Mouse (Mus musculus) MEL (cell line): ENCODE measurements around the gene Gm49661. TPM values are rescaled to one million over a fixed set of nuclear protein-coding genes. Genes with fewer than 3 reads are reported as not detected.
A peak's percentile ranks its signal among the peaks of the same experiment; 100 is the strongest.

Source experiments
- DNase-seq: peaks from one replicate; pipeline ENCODE4 v3.0.0; 2011; ENCODE audit warnings: low read depth, low spot score
- H3K27ac ChIP-seq: 2 replicates; pipeline ENCODE4 v1.5.1; 2012; ENCODE audit warnings: low read depth, mild to moderate bottlenecking, control low read depth, low read length, moderate library complexity; ENCODE audit not compliant: control insufficient read depth
- H3K27me3 ChIP-seq, 2 experiments: fragments of 150-350 bp in 1 of 2; sonication (generic) in 1 of 2; 2 replicates each; pipeline ENCODE4 v1.6.1; 2012; ENCODE audit warnings: low read length in 2 of 2, mild to moderate bottlenecking in 2 of 2, improper control_type of control experiment in 1 of 2, moderate library complexity in 1 of 2; ENCODE audit not compliant: insufficient read depth in 2 of 2, control insufficient read depth in 1 of 2
- H3K36me3 ChIP-seq, 2 experiments: 2 replicates each; pipeline ENCODE4 v1.6.1; 2012 to 2014; ENCODE audit warnings: low read length in 2 of 2, improper control_type of control experiment in 1 of 2, inconsistent platforms in 1 of 2, mild to moderate bottlenecking in 1 of 2; ENCODE audit not compliant: insufficient read depth in 2 of 2, control insufficient read depth in 1 of 2
- H3K4me1 ChIP-seq, 2 experiments: fragments of 150-350 bp in 1 of 2; sonication (generic) in 1 of 2; 2 replicates each; pipeline ENCODE4 v1.6.1; 2012; ENCODE audit warnings: low read length in 2 of 2, improper control_type of control experiment in 1 of 2, mild to moderate bottlenecking in 1 of 2; ENCODE audit not compliant: insufficient read depth in 2 of 2, control insufficient read depth in 1 of 2
- H3K4me3 ChIP-seq, 2 experiments: fragments of 150-350 bp in 1 of 2; sonication (generic) in 1 of 2; 2 replicates each; pipeline ENCODE4 v1.5.1; 2012; ENCODE audit warnings: low read depth in 2 of 2, low read length in 2 of 2, mild to moderate bottlenecking in 2 of 2, moderate library complexity in 2 of 2, control low read depth in 1 of 2, improper control_type of control experiment in 1 of 2; ENCODE audit not compliant: control insufficient read depth in 1 of 2, insufficient read depth in 1 of 2
- H3K79me2 ChIP-seq: 2 replicates; pipeline ENCODE4 v1.6.1; 2012; ENCODE audit warnings: mild to moderate bottlenecking, low read length, moderate library complexity; ENCODE audit not compliant: control insufficient read depth, poor library complexity, insufficient read depth
- H3K9ac ChIP-seq: 2 replicates; pipeline ENCODE4 v1.6.1; 2012; ENCODE audit warnings: low read depth, mild to moderate bottlenecking, control low read depth, low read length, moderate library complexity; ENCODE audit not compliant: control insufficient read depth, poor library complexity, severe bottlenecking
- H3K9me3 ChIP-seq: fragments of 150-350 bp; sonication (generic); replicated peaks from 2 replicates; pipeline ENCODE4 v1.6.1; 2012; ENCODE audit warnings: mild to moderate bottlenecking, low read length, improper control_type of control experiment, moderate library complexity; ENCODE audit not compliant: insufficient read depth
- BHLHE40 ChIP-seq: IDR thresholded peaks from 2 replicates; pipeline ENCODE4 v1.6.1; 2012; ENCODE audit warnings: low read depth, mild to moderate bottlenecking, inconsistent platforms, low read length, improper control_type of control experiment, borderline replicate concordance
- CHD2 ChIP-seq: IDR thresholded peaks from 2 replicates; pipeline ENCODE4 v1.6.1; 2011; ENCODE audit warnings: low read length, improper control_type of control experiment
- CTCF ChIP-seq, 3 experiments: IDR thresholded peaks in 2 of 3; conservative IDR thresholded peaks in 1 of 3; 2 replicates each; pipeline ENCODE4 v1.5.1; 2011 to 2012; ENCODE audit warnings: low read length in 3 of 3, low read depth in 2 of 3, mild to moderate bottlenecking in 2 of 3, improper control_type of control experiment in 1 of 3, inconsistent platforms in 1 of 3, mixed read lengths in 1 of 3, moderate library complexity in 1 of 3; ENCODE audit not compliant: control insufficient read depth in 1 of 3, insufficient read depth in 1 of 3, poor library complexity in 1 of 3, severe bottlenecking in 1 of 3
- ELF1 ChIP-seq: IDR thresholded peaks from 2 replicates; pipeline ENCODE4 v1.6.1; 2014; ENCODE audit warnings: low read depth, mild to moderate bottlenecking, inconsistent platforms, low read length, improper control_type of control experiment, moderate library complexity
- EP300 ChIP-seq, 2 experiments: IDR thresholded peaks; 2 replicates each; pipeline ENCODE4 v1.6.1; 2011; ENCODE audit warnings: improper control_type of control experiment in 2 of 2, low read length in 2 of 2, low read depth in 1 of 2, mild to moderate bottlenecking in 1 of 2
- ETS1 ChIP-seq: IDR thresholded peaks from 2 replicates; pipeline ENCODE4 v1.6.1; 2012; ENCODE audit warnings: low read depth, mild to moderate bottlenecking, inconsistent platforms, low read length, improper control_type of control experiment, moderate library complexity
- GATA1 ChIP-seq: IDR thresholded peaks from 2 replicates; pipeline ENCODE4 v1.6.1; 2011; ENCODE audit warnings: low read depth, low read length, improper control_type of control experiment
- HCFC1 ChIP-seq: IDR thresholded peaks from 2 replicates; pipeline ENCODE4 v1.6.1; 2012; ENCODE audit warnings: low read depth, mild to moderate bottlenecking, inconsistent platforms, low read length, improper control_type of control experiment, moderate library complexity
- JUND ChIP-seq: IDR thresholded peaks from 2 replicates; pipeline ENCODE4 v1.6.1; 2011; ENCODE audit warnings: low read depth, mild to moderate bottlenecking, improper control_type of control experiment, low read length
- MAX ChIP-seq: IDR thresholded peaks from 2 replicates; pipeline ENCODE4 v1.6.1; 2011; ENCODE audit warnings: low read length, improper control_type of control experiment
- MAZ ChIP-seq: IDR thresholded peaks from 2 replicates; pipeline ENCODE4 v1.6.1; 2012; ENCODE audit warnings: low read depth, mild to moderate bottlenecking, inconsistent platforms, low read length, improper control_type of control experiment
- MEF2A ChIP-seq: IDR thresholded peaks from 2 replicates; pipeline ENCODE4 v1.6.1; 2014; ENCODE audit warnings: low read depth, mild to moderate bottlenecking, inconsistent platforms, low read length, improper control_type of control experiment; ENCODE audit not compliant: poor library complexity, insufficient replicate concordance, severe bottlenecking; ENCODE audit errors: extremely low read depth
- MXI1 ChIP-seq: IDR thresholded peaks from 2 replicates; pipeline ENCODE4 v1.6.1; 2011; ENCODE audit warnings: mild to moderate bottlenecking, low read depth, low read length, improper control_type of control experiment
- MYC ChIP-seq: IDR thresholded peaks from 2 replicates; pipeline ENCODE4 v1.6.1; 2011; ENCODE audit warnings: low read depth, mild to moderate bottlenecking, low read length, improper control_type of control experiment, moderate library complexity
- NELFE ChIP-seq: IDR thresholded peaks from 2 replicates; pipeline ENCODE4 v1.6.1; 2011; ENCODE audit warnings: low read depth, low read length, improper control_type of control experiment
- NRF1 ChIP-seq: IDR thresholded peaks from 2 replicates; pipeline ENCODE4 v1.6.1; 2014; ENCODE audit warnings: low read depth, mild to moderate bottlenecking, inconsistent platforms, low read length, improper control_type of control experiment, moderate library complexity; ENCODE audit not compliant: poor library complexity, insufficient read depth, severe bottlenecking
- POLR2A ChIP-seq, 2 experiments: IDR thresholded peaks; 2 replicates each; pipeline ENCODE4 v1.6.1; 2011 to 2012; ENCODE audit warnings: low read length in 2 of 2, mild to moderate bottlenecking in 2 of 2, control low read depth in 1 of 2, improper control_type of control experiment in 1 of 2, low read depth in 1 of 2, moderate library complexity in 1 of 2; ENCODE audit not compliant: control insufficient read depth in 1 of 2, insufficient read depth in 1 of 2, poor library complexity in 1 of 2
- POLR2AphosphoS2 ChIP-seq: IDR thresholded peaks from 2 replicates; pipeline ENCODE4 v1.6.1; 2011; ENCODE audit warnings: low read length, improper control_type of control experiment
- POLR2AphosphoS5 ChIP-seq: IDR thresholded peaks from 2 replicates; pipeline ENCODE4 v1.6.1; 2012; ENCODE audit warnings: low read depth, borderline replicate concordance, mild to moderate bottlenecking, inconsistent platforms, low read length, moderate library complexity, mixed read lengths
- RAD21 ChIP-seq: IDR thresholded peaks from 2 replicates; pipeline ENCODE4 v1.6.1; 2011; ENCODE audit warnings: mild to moderate bottlenecking, low read depth, low read length, improper control_type of control experiment
- RCOR1 ChIP-seq: IDR thresholded peaks from 2 replicates; pipeline ENCODE4 v1.6.1; 2012; ENCODE audit warnings: low read depth, mild to moderate bottlenecking, inconsistent platforms, low read length, improper control_type of control experiment
- SIN3A ChIP-seq: IDR thresholded peaks from 2 replicates; pipeline ENCODE4 v1.6.1; 2012; ENCODE audit warnings: low read length, improper control_type of control experiment, inconsistent platforms
- SMC3 ChIP-seq: IDR thresholded peaks from 2 replicates; pipeline ENCODE4 v1.6.1; 2011; ENCODE audit warnings: low read depth, low read length, improper control_type of control experiment
- TAL1 ChIP-seq: IDR thresholded peaks from 2 replicates; pipeline ENCODE4 v1.6.1; 2012; ENCODE audit warnings: mild to moderate bottlenecking, inconsistent platforms, low read length, moderate library complexity, mixed read lengths
- TBP ChIP-seq: IDR thresholded peaks from 2 replicates; pipeline ENCODE4 v1.8.0; 2011; ENCODE audit warnings: low read depth, low read length, improper control_type of control experiment
- TCF12 ChIP-seq: IDR thresholded peaks from 2 replicates; pipeline ENCODE4 v1.6.1; 2014; ENCODE audit warnings: low read depth, mild to moderate bottlenecking, inconsistent platforms, low read length, improper control_type of control experiment, moderate library complexity
- UBTF ChIP-seq: IDR thresholded peaks from 2 replicates; pipeline ENCODE4 v1.6.1; 2012; ENCODE audit warnings: low read depth, mild to moderate bottlenecking, inconsistent platforms, low read length, improper control_type of control experiment, moderate library complexity, borderline replicate concordance; ENCODE audit not compliant: insufficient read depth
- USF1 ChIP-seq: IDR thresholded peaks from 2 replicates; pipeline ENCODE4 v1.6.1; 2014; ENCODE audit warnings: low read depth, mild to moderate bottlenecking, inconsistent platforms, low read length, improper control_type of control experiment, moderate library complexity
- ZMIZ1 ChIP-seq: IDR thresholded peaks from 2 replicates; pipeline ENCODE4 v1.6.1; 2012; ENCODE audit warnings: low read depth, mild to moderate bottlenecking, inconsistent platforms, low read length, improper control_type of control experiment, moderate library complexity
- ZNF384 ChIP-seq: IDR thresholded peaks from 2 replicates; pipeline ENCODE4 v1.6.1; 2012; ENCODE audit warnings: low read depth, mild to moderate bottlenecking, inconsistent platforms, low read length, improper control_type of control experiment
- polyA plus RNA-seq, 2 experiments: library from polyadenylated mRNA; stranded (reverse) in 1 of 2; unstranded in 1 of 2; fragments of >175 nt in 1 of 2; fragments of >200 nt in 1 of 2; gene quantifications; 2 replicates each; pipeline versions ENCODE4 v1.2.1 to v1.2.4; 2012; ENCODE audit warnings: low replicate concordance in 2 of 2, low read depth in 1 of 2; ENCODE audit not compliant: insufficient read length in 2 of 2, insufficient read depth in 1 of 2, missing spikeins in 1 of 2
- total RNA-seq: library from RNA; depleted of rRNA; stranded (reverse); fragments of 300-350 nt; gene quantifications from 2 replicates; pipeline ENCODE4 v1.2.3, GENCODE M21; 2012

Gm49661 gene
- total and polyA plus RNA-seq, 3 experiments = 4.7 TPM; not detected in 2

GRCm38 (mm10) chr8:84979599-84980421 is 10.6 kb upstream of the Gm49661 start (continued):
- TF ChIP-seq POLR2A (IDR thresholded peaks at IDR 0.05; ENCODE audit: control insufficient read depth in 1 of 2, insufficient read depth in 1 of 2, low read depth in 1 of 2, low read length in 2 of 2, poor library complexity in 1 of 2) (peak in 1 of 2 experiments; percentile 27; a peak in 1 of 4 replicates), TAL1 (no peak), SMC3 (no peak), POLR2AphosphoS2 (no peak), NELFE (peak; percentile 36; the same call in 1 of the 2 replicates), ETS1 (peak; percentile 62; the same call in 1 of the 2 replicates), MXI1 (peak; percentile 66), RAD21 (no peak), MAX (peak; percentile 64; the same call in 1 of the 2 replicates), NRF1 (no peak)

DNA sequence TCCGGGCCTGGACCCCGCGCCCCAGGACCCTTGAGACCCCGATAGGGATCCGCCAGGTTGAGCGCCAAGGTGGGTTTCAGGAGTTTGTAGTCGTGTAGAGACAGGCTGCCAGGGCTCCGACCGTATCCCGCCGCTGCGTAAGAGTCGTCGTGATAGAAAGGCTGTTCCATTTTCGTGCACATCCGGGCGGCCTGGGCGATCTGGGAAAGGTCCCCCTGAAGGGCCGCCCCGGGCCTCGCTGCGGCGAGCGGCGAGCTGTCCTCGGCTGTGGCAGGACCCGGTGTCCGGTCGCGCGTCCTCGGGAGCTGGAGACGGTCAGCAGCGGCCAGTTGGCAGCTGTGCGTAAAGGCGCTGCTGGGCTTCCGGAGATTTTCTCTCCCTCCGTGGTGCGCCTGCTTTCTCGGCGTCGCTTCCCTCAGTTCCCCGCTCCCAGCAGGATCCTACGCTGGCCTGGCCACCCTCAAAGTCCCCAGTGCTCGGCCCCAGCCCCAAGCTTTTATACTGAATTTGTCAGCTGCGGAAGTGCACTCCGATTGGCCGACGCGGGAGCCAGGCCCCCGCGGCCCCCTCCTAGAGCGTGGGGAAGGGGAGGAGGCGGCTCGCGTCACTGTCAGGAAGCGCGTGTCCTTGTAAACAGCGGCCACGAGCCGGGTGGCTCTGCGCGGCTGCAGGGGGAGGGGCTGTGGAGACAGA is 9.2 kb upstream of the Gm49661 start, which contains the start of gene Junb:
TSS of gene Junb (minus strand) at position 471 of the 693 bp plus-strand sequence.
- Histone ChIP-seq H3K79me2 (peaks cover 22% of the 10 kb centered on the region), H3K27me3 (no peaks in the 10 kb centered on the region), H3K4me1 (peaks cover 12 to 52% of the 10 kb centered on the region in 2 experiments), H3K9ac (peak within 1 kb of the TSS; percentile 88), H3K27ac (peak within 1 kb of the TSS; percentile 89), H3K36me3 (peaks cover 0 to 23% of the 10 kb centered on the region in 2 experiments; a peak in 2 of 4 replicates), H3K4me3 (peak within 1 kb of the TSS; percentile 84 to 86), H3K9me3 (no peaks in the 10 kb centered on the region)
- peak; percentile 96 for DNase-seq
- peak; percentile 74 for TF ChIP-seq TCF12
- no peak for TF ChIP-seq UBTF
- peak; percentile 90 for TF ChIP-seq POLR2AphosphoS5
- TF ChIP-seq ELF1 = peak; percentile 99
- TF ChIP-seq CTCF (IDR thresholded peaks at IDR 0.05 in 2 of 3, conservative IDR thresholded peaks at IDR 0.05 in 1 of 3; ENCODE audit: control insufficient read depth in 1 of 3, insufficient read depth in 1 of 3, low read depth in 2 of 3, low read length in 3 of 3, poor library complexity in 1 of 3, severe bottlenecking in 1 of 3) = no peak
- peak; percentile 97 for TF ChIP-seq TBP
- TF ChIP-seq USF1 = peak; percentile 58
- peak; percentile 57; the same call in 1 of the 2 replicates for TF ChIP-seq BHLHE40
- TF ChIP-seq ETS1 = peak; percentile 95
- TF ChIP-seq SMC3 = no peak
- 0 out of 2 replicates have a peak, but pooled peaks have one; percentile 13 for TF ChIP-seq MEF2A
- TF ChIP-seq EP300 (IDR thresholded peaks at IDR 0.05; ENCODE audit: low read depth in 1 of 2, low read length in 2 of 2) = peak in 1 of 2 experiments; percentile 59; a peak in 2 of 4 replicates
- TF ChIP-seq GATA1 = no peak
- TF ChIP-seq MYC = peak; percentile 57; the same call in 1 of the 2 replicates
- peak; percentile 100 for TF ChIP-seq SIN3A
- peak; percentile 98 for TF ChIP-seq MAX
- no peak for TF ChIP-seq JUND
- TF ChIP-seq RCOR1 = peak; percentile 49; the same call in 1 of the 2 replicates
- TF ChIP-seq HCFC1 = peak; percentile 79
- peak; percentile 100 for TF ChIP-seq NELFE
- TF ChIP-seq MAZ = peak; percentile 99
- peak; percentile 98 for TF ChIP-seq MXI1
- TF ChIP-seq ZMIZ1 = peak; percentile 100
- peak; percentile 99 to 100 for TF ChIP-seq POLR2A (IDR thresholded peaks at IDR 0.05; ENCODE audit: control insufficient read depth in 1 of 2, insufficient read depth in 1 of 2, low read depth in 1 of 2, low read length in 2 of 2, poor library complexity in 1 of 2)
- TF ChIP-seq ZNF384 = 0 out of 2 replicates have a peak, but pooled peaks have one; percentile 5
- 0 out of 2 replicates have a peak, but pooled peaks have one; percentile 20 for TF ChIP-seq CHD2
- TF ChIP-seq RAD21 = no peak
